Mouse (Mus musculus): Measurements from ENCODE around the gene Ercc6l2. TPM values are rescaled to one million over a fixed set of nuclear protein-coding genes. Genes with fewer than 3 reads are reported as not detected.

The Ercc6l2 gene
- polyA plus RNA-seq, 1 experiment, result 2.0 TPM

GRCm38 (mm10) chr13:63906516-63906915 is 91.5 kb downstream of the Ercc6l2 start:
- Histone ChIP-seq H3K4me3 (ENCODE audit: extremely low read depth, insufficient read depth, insufficient read length) (no peak overlapping the region), H3K36me3 (ENCODE audit: control insufficient read depth, insufficient read depth, low read length) (no peaks in the 10 kb centered on the region), H3K4me1 (ENCODE audit: control insufficient read depth, insufficient read depth, insufficient read length) (no peaks in the 10 kb centered on the region), H3K27ac (ENCODE audit: insufficient read depth, low read length) (no peak overlapping the region), H3K27me3 (ENCODE audit: control insufficient read depth, insufficient read depth, low read length) (no peaks in the 10 kb centered on the region)
- 46% methylated on average over 4 of the region's 4 CpGs for WGBS
- TF ChIP-seq CTCF (IDR thresholded peaks at IDR 0.05; ENCODE audit: extremely low read depth, insufficient read depth, insufficient read length, insufficient replicate concordance) (no peak), POLR2A (IDR thresholded peaks at IDR 0.05; ENCODE audit: low read depth, low read length) (no peak)
- DNase-seq (ENCODE audit: low read depth in 1 of 2, low spot score in 2 of 2), result no peak

- TF ChIP-seq POLR2A (IDR thresholded peaks at IDR 0.05; ENCODE audit: low read depth, low read length), result no peak
- TF ChIP-seq CTCF (IDR thresholded peaks at IDR 0.05; ENCODE audit: extremely low read depth, insufficient read depth, insufficient read length, insufficient replicate concordance), result no peak
- DNase-seq (ENCODE audit: low read depth in 1 of 2, low spot score in 2 of 2), result no peak
These were observed 92.4 kb downstream of the Ercc6l2 start for GRCm38 (mm10) chr13:63907437-63907836.

GRCm38 (mm10) chr13:63910141-63910804 is 95.2 kb downstream of the Ercc6l2 start:
- DNase-seq (ENCODE audit: low read depth in 1 of 2, low spot score in 2 of 2), result no peak
- H3K27ac ChIP-seq (ENCODE audit: insufficient read depth, low read length), result no peak overlapping the region
- 83% methylated on average over 5 of the region's 5 CpGs for WGBS
- no peak for TF ChIP-seq POLR2A (IDR thresholded peaks at IDR 0.05; ENCODE audit: low read depth, low read length)
- H3K36me3 ChIP-seq (ENCODE audit: control insufficient read depth, insufficient read depth, low read length), result no peaks in the 10 kb centered on the region
- no peaks in the 10 kb centered on the region for H3K27me3 ChIP-seq (ENCODE audit: control insufficient read depth, insufficient read depth, low read length)
- no peak overlapping the region for H3K4me3 ChIP-seq (ENCODE audit: extremely low read depth, insufficient read depth, insufficient read length)
- H3K4me1 ChIP-seq (ENCODE audit: control insufficient read depth, insufficient read depth, insufficient read length), result no peaks in the 10 kb centered on the region

More at GRCm38 (mm10) chr13:63907437-63907836, 92.4 kb downstream of the Ercc6l2 start:
- H3K36me3 ChIP-seq (ENCODE audit: control insufficient read depth, insufficient read depth, low read length), result no peaks in the 10 kb centered on the region
- H3K4me1 ChIP-seq (ENCODE audit: control insufficient read depth, insufficient read depth, insufficient read length), result no peaks in the 10 kb centered on the region
- no peaks in the 10 kb centered on the region for H3K27me3 ChIP-seq (ENCODE audit: control insufficient read depth, insufficient read depth, low read length)
- no peak overlapping the region for H3K4me3 ChIP-seq (ENCODE audit: extremely low read depth, insufficient read depth, insufficient read length)
- H3K27ac ChIP-seq (ENCODE audit: insufficient read depth, low read length), result no peak overlapping the region
- 74% methylated on average over 4 of the region's 4 CpGs for WGBS

- WGBS, result 84% methylated on average over 3 of the region's 3 CpGs
These were observed 96.6 kb downstream of the Ercc6l2 start for GRCm38 (mm10) chr13:63911617-63912016.

GRCm38 (mm10) chr13:63913136-63913535 is 98.1 kb downstream of the Ercc6l2 start:
- no peak for DNase-seq (ENCODE audit: low read depth in 1 of 2, low spot score in 2 of 2)
- no peaks in the 10 kb centered on the region for H3K4me1 ChIP-seq (ENCODE audit: control insufficient read depth, insufficient read depth, insufficient read length)
- TF ChIP-seq POLR2A (IDR thresholded peaks at IDR 0.05; ENCODE audit: low read depth, low read length) (no peak), CTCF (IDR thresholded peaks at IDR 0.05; ENCODE audit: extremely low read depth, insufficient read depth, insufficient read length, insufficient replicate concordance) (no peak)
- H3K27me3 ChIP-seq (ENCODE audit: control insufficient read depth, insufficient read depth, low read length), result no peaks in the 10 kb centered on the region
- H3K36me3 ChIP-seq (ENCODE audit: control insufficient read depth, insufficient read depth, low read length), result no peaks in the 10 kb centered on the region
- 89% methylated on average over 6 of the region's 6 CpGs for WGBS
- no peak overlapping the region for H3K4me3 ChIP-seq (ENCODE audit: extremely low read depth, insufficient read depth, insufficient read length)
- H3K27ac ChIP-seq (ENCODE audit: insufficient read depth, low read length), result no peak overlapping the region

More at GRCm38 (mm10) chr13:63911617-63912016, 96.6 kb downstream of the Ercc6l2 start:
- H3K36me3 ChIP-seq (ENCODE audit: control insufficient read depth, insufficient read depth, low read length), result no peaks in the 10 kb centered on the region
- no peak overlapping the region for H3K27ac ChIP-seq (ENCODE audit: insufficient read depth, low read length)
- no peaks in the 10 kb centered on the region for H3K4me1 ChIP-seq (ENCODE audit: control insufficient read depth, insufficient read depth, insufficient read length)
- DNase-seq (ENCODE audit: low read depth in 1 of 2, low spot score in 2 of 2), result no peak
- H3K27me3 ChIP-seq (ENCODE audit: control insufficient read depth, insufficient read depth, low read length), result no peaks in the 10 kb centered on the region
- H3K4me3 ChIP-seq (ENCODE audit: extremely low read depth, insufficient read depth, insufficient read length), result no peak overlapping the region
- TF ChIP-seq CTCF (IDR thresholded peaks at IDR 0.05; ENCODE audit: extremely low read depth, insufficient read depth, insufficient read length, insufficient replicate concordance) (no peak), POLR2A (IDR thresholded peaks at IDR 0.05; ENCODE audit: low read depth, low read length) (no peak)

GRCm38 (mm10) chr13:63915176-63915575 is 100.1 kb downstream of the Ercc6l2 start:
- no peak for DNase-seq (ENCODE audit: low read depth in 1 of 2, low spot score in 2 of 2)
- 88% methylated on average over 3 of the region's 3 CpGs for WGBS
- Histone ChIP-seq H3K4me3 (ENCODE audit: extremely low read depth, insufficient read depth, insufficient read length) (no peak overlapping the region), H3K4me1 (ENCODE audit: control insufficient read depth, insufficient read depth, insufficient read length) (no peaks in the 10 kb centered on the region), H3K27ac (ENCODE audit: insufficient read depth, low read length) (no peak overlapping the region), H3K36me3 (ENCODE audit: control insufficient read depth, insufficient read depth, low read length) (no peaks in the 10 kb centered on the region), H3K27me3 (ENCODE audit: control insufficient read depth, insufficient read depth, low read length) (no peaks in the 10 kb centered on the region)
- TF ChIP-seq POLR2A (IDR thresholded peaks at IDR 0.05; ENCODE audit: low read depth, low read length) (no peak), CTCF (IDR thresholded peaks at IDR 0.05; ENCODE audit: extremely low read depth, insufficient read depth, insufficient read length, insufficient replicate concordance) (no peak)

GRCm38 (mm10) chr13:63915684-63916083 is 100.6 kb downstream of the Ercc6l2 start:
- Histone ChIP-seq H3K27me3 (ENCODE audit: control insufficient read depth, insufficient read depth, low read length) (no peaks in the 10 kb centered on the region), H3K4me3 (ENCODE audit: extremely low read depth, insufficient read depth, insufficient read length) (no peak overlapping the region), H3K27ac (ENCODE audit: insufficient read depth, low read length) (no peak overlapping the region), H3K36me3 (ENCODE audit: control insufficient read depth, insufficient read depth, low read length) (no peaks in the 10 kb centered on the region), H3K4me1 (ENCODE audit: control insufficient read depth, insufficient read depth, insufficient read length) (no peaks in the 10 kb centered on the region)
- 83% methylated on average over 1 of the region's 1 CpGs for WGBS
- no peak for TF ChIP-seq POLR2A (IDR thresholded peaks at IDR 0.05; ENCODE audit: low read depth, low read length)
- no peak for TF ChIP-seq CTCF (IDR thresholded peaks at IDR 0.05; ENCODE audit: extremely low read depth, insufficient read depth, insufficient read length, insufficient replicate concordance)
- no peak for DNase-seq (ENCODE audit: low read depth in 1 of 2, low spot score in 2 of 2)

All from spleen, adult 2 months (tissue).